Mouse (Mus musculus): Measurements from ENCODE around the gene Cideb. TPM values are rescaled to one million over a fixed set of nuclear protein-coding genes. Genes with fewer than 3 reads are reported as not detected.

Cideb gene
- total and polyA plus RNA-seq, 3 experiments = 0.61 to 2.3 TPM; not detected in 1

- DNase-seq (ENCODE audit: extremely low read depth) = no peak
- dilution Hi-C loops (cut with MboI; ENCODE audit: extremely low pct_ligation_motif_present, extremely low pct_unique_long_range_greater_than_20kb, low sequenced_read_pairs) = no loop called here
- no peaks in the 10 kb centered on the region for H3K79me2 ChIP-seq (replicated peaks; ENCODE audit: control insufficient read depth, extremely low read depth, insufficient read depth, poor library complexity, severe bottlenecking)
- TF ChIP-seq TCF12 (IDR thresholded peaks at IDR 0.05; ENCODE audit: low read depth, low read length) (no peak), CHD1 (IDR thresholded peaks at IDR 0.05; ENCODE audit: low read depth, low read length) (no peak), ELF1 (IDR thresholded peaks at IDR 0.05; ENCODE audit: low read depth, low read length) (no peak), POLR2AphosphoS2 (IDR thresholded peaks at IDR 0.05; ENCODE audit: low read depth, low read length) (no peak), EP300 (IDR thresholded peaks at IDR 0.05; ENCODE audit: low read length) (no peak), MAX (IDR thresholded peaks at IDR 0.05; ENCODE audit: low read length) (no peak), RCOR1 (conservative IDR thresholded peaks at IDR 0.05; ENCODE audit: low read depth, low read length) (no peak), NELFE (IDR thresholded peaks at IDR 0.05; ENCODE audit: low read depth, low read length) (no peak), KAT2A (IDR thresholded peaks at IDR 0.05; ENCODE audit: insufficient replicate concordance, low read length) (no peak), MEF2A (IDR thresholded peaks at IDR 0.05; ENCODE audit: borderline replicate concordance, low read depth, low read length) (no peak), JUND (conservative IDR thresholded peaks at IDR 0.05; ENCODE audit: low read depth, low read length) (no peak), SIN3A (IDR thresholded peaks at IDR 0.05; ENCODE audit: low read length) (no peak), RAD21 (IDR thresholded peaks at IDR 0.05; ENCODE audit: low read depth, low read length) (no peak)
- no peaks in the 10 kb centered on the region for H3K27me3 ChIP-seq (replicated peaks)
- H3K4me2 ChIP-seq (ENCODE audit: insufficient read depth, low read depth, poor library complexity, severe bottlenecking) = no peak overlapping the region
- H3K9ac ChIP-seq (ENCODE audit: insufficient read depth, low read depth) = no peak overlapping the region
- H3K4me3 ChIP-seq (replicated peaks in 1 of 3; ENCODE audit: low read depth in 2 of 3, low read length in 2 of 3, poor library complexity in 1 of 3) = no peak overlapping the region
- H3K36me3 ChIP-seq (replicated peaks in 1 of 2; ENCODE audit: control insufficient read depth in 1 of 2, insufficient read depth in 1 of 2, low read length in 1 of 2) = peaks cover 0 to 7% of the 10 kb centered on the region in 2 experiments
- H3K9me3 ChIP-seq (replicated peaks; ENCODE audit: low read length) = no peaks in the 10 kb centered on the region
- no peak overlapping the region for H3K27ac ChIP-seq (ENCODE audit: insufficient read depth, low read depth)
- in situ Hi-C loops (cut with MboI; ENCODE audit: low pct_ligation_motif_present, low pct_unique_long_range_greater_than_20kb, low sequenced_read_pairs) = no loop called here
- H3K4me1 ChIP-seq (ENCODE audit: control insufficient read depth in 1 of 2, insufficient read depth in 2 of 2) = peaks cover 8 to 29% of the 10 kb centered on the region in 2 experiments; a peak in 3 of 4 replicates
Measured at GRCm38 (mm10) chr14:55763166-55763565, 4.9 kb upstream of the Cideb start.

GRCm38 (mm10) chr14:55762001-55762821, 4.0 kb upstream of the Cideb start:
- in situ Hi-C loops (cut with MboI; ENCODE audit: low pct_ligation_motif_present, low pct_unique_long_range_greater_than_20kb, low sequenced_read_pairs) (no loop called here), dilution Hi-C loops (cut with MboI; ENCODE audit: extremely low pct_ligation_motif_present, extremely low pct_unique_long_range_greater_than_20kb, low sequenced_read_pairs) (no loop called here)
- peaks cover 0 to 13% of the 10 kb centered on the region in 2 experiments for H3K36me3 ChIP-seq (replicated peaks in 1 of 2; ENCODE audit: control insufficient read depth in 1 of 2, insufficient read depth in 1 of 2, low read length in 1 of 2)
- no peaks in the 10 kb centered on the region for H3K27me3 ChIP-seq (replicated peaks)
- no peak overlapping the region for H3K27ac ChIP-seq (ENCODE audit: insufficient read depth, low read depth)
- H3K4me3 ChIP-seq (replicated peaks in 1 of 3; ENCODE audit: low read depth in 2 of 3, low read length in 2 of 3, poor library complexity in 1 of 3) = no peak overlapping the region
- H3K79me2 ChIP-seq (replicated peaks; ENCODE audit: control insufficient read depth, extremely low read depth, insufficient read depth, poor library complexity, severe bottlenecking) = no peaks in the 10 kb centered on the region
- TF ChIP-seq ETS1 (conservative IDR thresholded peaks at IDR 0.05; ENCODE audit: low read depth, low read length) (no peak), CHD1 (IDR thresholded peaks at IDR 0.05; ENCODE audit: low read depth, low read length) (no peak), KAT2A (IDR thresholded peaks at IDR 0.05; ENCODE audit: insufficient replicate concordance, low read length) (no peak), SIN3A (IDR thresholded peaks at IDR 0.05; ENCODE audit: low read length) (no peak), ZKSCAN1 (IDR thresholded peaks at IDR 0.05; ENCODE audit: borderline replicate concordance, low read depth, low read length) (no peak), RAD21 (IDR thresholded peaks at IDR 0.05; ENCODE audit: low read depth, low read length) (no peak), ZC3H11A (IDR thresholded peaks at IDR 0.05; ENCODE audit: low read depth, low read length) (no peak), CTCF (conservative IDR thresholded peaks at IDR 0.05 in 1 of 2, IDR thresholded peaks at IDR 0.05 in 1 of 2; ENCODE audit: low read depth in 2 of 2, low read length in 2 of 2) (no peak), NRF1 (IDR thresholded peaks at IDR 0.05; ENCODE audit: low read depth, low read length) (no peak), ELF1 (IDR thresholded peaks at IDR 0.05; ENCODE audit: low read depth, low read length) (no peak), ZMIZ1 (IDR thresholded peaks at IDR 0.05; ENCODE audit: low read depth, low read length) (no peak), NELFE (IDR thresholded peaks at IDR 0.05; ENCODE audit: low read depth, low read length) (no peak), MAX (IDR thresholded peaks at IDR 0.05; ENCODE audit: low read length) (no peak), TBP (conservative IDR thresholded peaks at IDR 0.05; ENCODE audit: low read depth, low read length) (no peak), USF1 (IDR thresholded peaks at IDR 0.05; ENCODE audit: low read depth, low read length) (no peak)
- no peak overlapping the region for H3K4me2 ChIP-seq (ENCODE audit: insufficient read depth, low read depth, poor library complexity, severe bottlenecking)
- H3K9me3 ChIP-seq (replicated peaks; ENCODE audit: low read length) = no peaks in the 10 kb centered on the region
- peaks cover 8 to 31% of the 10 kb centered on the region in 2 experiments; a peak in 3 of 4 replicates for H3K4me1 ChIP-seq (ENCODE audit: control insufficient read depth in 1 of 2, insufficient read depth in 2 of 2)
- no peak overlapping the region for H3K9ac ChIP-seq (ENCODE audit: insufficient read depth, low read depth)
- no peak for DNase-seq (ENCODE audit: extremely low read depth)
